Mouse (Mus musculus): ENCODE results near the gene Tm4sf19. TPM values are rescaled to one million over a fixed set of nuclear protein-coding genes. Genes with fewer than 3 reads are reported as not detected.
A peak's percentile ranks its signal among the peaks of the same experiment; 100 is the strongest.

Gene Tm4sf19
- not detected for total RNA-seq (2021)
- long read RNA-seq, experiment 1, result 0 reads
- long read RNA-seq, experiment 2, result 0 reads

DNA sequence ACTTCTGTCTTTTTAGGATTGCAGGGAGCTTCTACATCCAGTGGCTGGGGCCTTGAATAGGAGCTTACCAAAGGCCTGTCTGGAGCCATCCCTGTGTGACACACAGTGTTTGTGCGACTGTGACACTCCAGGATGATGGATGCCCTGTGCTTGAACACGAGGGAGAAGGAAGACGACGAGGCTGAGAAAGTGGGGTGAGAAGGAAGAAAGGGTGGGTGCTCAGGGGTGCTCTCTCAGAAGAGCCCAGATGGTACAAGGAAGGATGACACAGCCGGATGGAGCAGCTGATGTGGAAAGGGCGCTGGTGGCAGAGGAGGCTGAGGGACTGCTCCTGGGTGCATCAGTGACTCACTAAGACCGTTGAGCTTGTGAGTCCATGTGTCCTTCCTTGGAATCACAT is at the start of gene Tm4sf19:
Tm4sf19 (plus strand) TSS at position 240 of the 400 bp plus-strand sequence.
- no peak for DNase-seq

DNA sequence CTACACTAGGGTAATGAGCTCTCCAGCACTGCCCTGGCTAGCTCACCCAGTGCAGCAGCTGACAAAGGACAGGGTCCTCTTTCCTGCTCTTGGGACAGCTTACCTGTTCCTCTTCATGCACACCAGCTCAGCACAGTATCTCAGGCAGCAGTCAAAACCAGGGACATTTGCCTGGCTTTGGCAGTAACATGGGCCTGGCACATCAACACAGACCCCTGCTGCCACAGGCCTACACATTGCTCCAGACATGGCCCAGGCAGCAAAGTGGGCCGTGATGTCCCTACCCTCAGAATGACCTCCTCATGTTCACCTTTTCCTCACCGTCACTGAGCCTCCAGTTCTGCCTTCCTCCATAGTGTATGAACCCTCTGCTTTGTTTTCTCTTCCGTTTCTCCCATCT is 49.5 kb upstream of the Tm4sf19 start:
- DNase-seq, result peak in 1 of 2 experiments; percentile 11

DNA sequence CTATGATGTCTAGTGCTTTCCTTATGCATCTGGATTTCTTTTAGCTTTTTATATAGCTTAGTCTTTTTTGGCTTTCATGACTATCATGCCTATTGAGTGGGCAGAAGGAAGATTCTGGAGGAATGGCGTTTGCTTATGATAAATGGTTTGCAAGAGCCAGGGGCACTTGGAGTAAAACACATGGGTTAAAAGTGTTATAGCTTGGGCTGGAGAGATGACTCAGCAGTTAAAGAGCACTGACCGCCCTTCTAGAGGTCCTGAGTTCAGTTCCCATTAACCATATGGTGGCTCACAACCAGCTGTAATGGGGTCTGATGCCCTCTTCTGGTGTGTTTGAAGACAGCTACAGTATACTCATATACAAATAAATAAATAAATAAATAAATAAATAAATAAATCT is 36.8 kb upstream of the Tm4sf19 start:
- no peak for DNase-seq

DNA sequence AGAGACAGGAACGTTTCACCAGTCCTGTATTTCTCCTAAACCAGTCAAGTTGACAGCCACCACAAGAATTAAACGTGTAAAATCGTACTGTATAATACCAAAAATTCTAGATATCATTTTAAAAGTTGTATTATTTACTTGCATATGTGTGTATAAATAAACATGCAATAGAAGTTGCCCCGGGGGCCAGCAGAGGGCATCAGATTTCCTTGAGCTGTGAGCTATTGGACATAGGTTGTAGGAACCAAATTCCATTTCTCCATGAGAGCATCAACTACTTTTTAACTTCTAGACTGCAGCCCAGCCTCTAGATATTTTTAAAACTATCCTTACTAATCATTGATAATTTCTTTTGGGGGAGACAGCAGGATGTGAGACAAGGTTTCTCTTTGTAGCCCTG is 29.0 kb upstream of the Tm4sf19 start:
- DNase-seq, result peak; percentile 21 to 64

DNA sequence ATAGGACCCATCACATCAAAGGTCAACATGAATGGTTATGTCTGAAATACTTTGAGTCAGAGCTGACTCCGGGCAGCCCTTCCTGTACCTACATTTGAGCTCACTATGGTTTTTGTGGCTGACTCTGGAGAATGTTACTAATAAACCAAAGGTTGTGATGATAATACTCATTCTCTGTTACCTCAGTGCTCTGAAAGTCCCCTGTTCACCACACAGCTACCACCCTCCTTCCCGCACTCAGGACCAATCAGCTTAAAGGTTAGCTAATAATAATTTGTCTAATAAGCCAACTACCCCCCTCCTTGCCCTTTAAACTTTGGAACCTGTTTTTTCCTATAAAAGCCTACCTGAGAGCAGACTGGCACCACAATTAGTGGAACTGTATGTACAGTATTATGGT is 20.7 kb upstream of the Tm4sf19 start:
- no peak for DNase-seq

DNA sequence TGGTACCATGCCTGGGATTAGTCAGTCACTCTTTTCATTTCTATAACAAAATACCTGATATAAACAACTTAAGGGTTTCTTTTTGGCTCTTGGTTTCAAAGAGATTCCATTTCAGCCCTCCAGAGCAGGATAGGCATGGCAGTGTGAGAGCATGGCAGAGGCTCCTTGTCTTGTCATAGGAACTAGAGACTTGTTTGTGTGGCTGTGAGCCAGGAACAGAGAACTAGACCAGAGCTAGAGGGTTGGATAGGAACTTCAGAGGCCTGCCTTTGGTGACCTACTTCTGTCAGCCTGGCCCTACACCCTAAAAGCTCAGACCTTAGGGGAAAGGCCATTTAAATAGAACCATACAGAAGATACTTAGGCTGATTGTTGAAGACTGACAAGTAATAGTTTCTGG is 17.4 kb upstream of the Tm4sf19 start:
- DNase-seq, result peak in 1 of 2 experiments; percentile 27

DNA sequence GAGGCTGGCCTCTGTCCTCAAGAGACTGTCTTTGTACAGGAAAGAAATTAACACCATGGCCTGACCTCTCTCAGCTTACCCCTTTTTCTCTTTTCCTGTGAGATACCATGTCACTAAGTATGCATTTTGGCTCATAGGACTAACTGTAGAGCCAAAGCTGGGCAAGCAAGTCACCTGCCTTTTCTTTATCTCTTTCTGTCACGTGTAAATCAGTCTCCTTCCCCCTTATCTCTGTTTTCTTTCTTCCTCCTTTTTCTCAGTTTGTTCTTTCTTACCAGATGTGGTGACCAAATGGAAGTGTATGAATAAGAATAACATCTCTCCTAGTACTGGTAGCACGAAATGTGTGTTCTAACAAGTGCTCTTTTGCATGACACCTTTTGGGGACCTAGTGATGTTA is 15.4 kb upstream of the Tm4sf19 start:
- DNase-seq, result no peak

DNA sequence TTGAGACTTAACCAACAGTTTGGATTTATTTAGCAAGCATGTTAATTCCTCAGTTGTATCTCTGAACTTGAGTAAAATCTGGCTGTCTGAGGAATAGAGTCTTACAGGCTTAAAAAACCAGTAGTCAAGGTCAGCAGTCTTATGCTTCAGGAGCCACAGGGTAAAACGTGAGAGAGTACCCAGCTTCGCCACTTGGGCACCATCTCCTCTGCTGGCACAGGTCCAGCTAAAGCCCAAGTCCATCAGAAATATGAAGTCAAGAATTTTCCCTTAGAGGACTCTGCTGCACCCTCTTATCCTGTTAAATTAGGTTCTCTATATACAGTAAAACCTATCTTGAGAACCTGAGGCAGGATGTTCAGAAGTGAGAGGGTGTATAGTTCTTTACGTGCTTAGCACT is 13.5 kb upstream of the Tm4sf19 start:
- DNase-seq, result no peak

DNA sequence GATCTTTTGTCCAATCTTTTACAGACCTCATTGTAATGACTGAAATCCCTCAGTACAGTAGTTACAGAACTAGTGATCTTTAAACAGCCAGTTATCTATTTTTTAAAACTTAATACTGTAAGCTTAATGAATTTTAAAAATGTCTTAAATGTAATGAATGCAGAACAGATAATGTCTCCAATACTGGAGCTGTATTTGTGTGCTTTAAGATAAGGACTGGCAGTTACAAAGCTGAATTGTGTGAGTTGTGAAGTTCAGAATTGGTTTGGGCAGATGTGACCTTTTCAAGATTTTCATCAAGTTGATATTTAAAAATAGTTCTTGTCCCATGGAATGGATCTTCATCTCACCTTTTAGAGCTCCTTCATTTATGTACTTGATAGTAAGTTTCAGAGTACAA is 11.3 kb upstream of the Tm4sf19 start:
- no peak for DNase-seq

DNA sequence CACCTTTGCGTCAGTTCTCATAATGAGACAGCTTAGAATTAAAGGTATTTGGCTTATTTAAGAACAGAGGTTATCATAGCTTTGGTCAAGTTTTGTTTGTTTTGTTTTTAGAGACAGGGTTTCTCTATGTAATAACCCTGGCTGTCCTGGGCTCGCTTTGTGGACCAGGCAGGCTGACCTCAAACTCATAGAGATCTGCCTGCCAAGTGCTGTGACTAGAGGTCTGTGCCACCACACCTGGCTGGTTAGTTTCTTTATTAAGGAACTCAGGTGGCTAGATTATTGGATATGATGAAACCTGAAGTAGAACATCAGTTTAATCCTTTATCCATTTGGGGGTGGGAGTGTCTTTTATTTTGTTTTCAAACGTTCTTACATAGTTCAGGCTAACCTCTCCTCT is 10.5 kb upstream of the Tm4sf19 start:
- no peak for DNase-seq

DNA sequence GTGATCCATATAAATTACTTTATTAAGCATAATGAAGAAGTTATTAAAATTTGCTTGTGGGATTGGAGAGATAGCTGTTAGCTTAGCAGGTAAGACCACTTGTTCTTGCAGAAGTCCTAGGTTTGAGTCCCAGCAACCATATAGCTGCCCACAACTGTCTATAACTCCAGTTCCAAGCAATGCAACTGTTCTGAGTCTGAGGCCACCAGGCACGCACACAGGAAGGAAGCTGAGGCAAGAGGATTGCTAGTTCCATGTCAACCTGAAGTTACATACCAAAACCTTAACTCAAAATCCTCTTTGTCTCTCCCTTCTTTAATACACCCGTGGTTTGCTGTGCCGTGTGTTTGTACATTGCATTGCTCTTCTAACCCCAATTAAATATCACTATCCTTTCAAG is 9.4 kb upstream of the Tm4sf19 start:
- DNase-seq, result no peak

DNA sequence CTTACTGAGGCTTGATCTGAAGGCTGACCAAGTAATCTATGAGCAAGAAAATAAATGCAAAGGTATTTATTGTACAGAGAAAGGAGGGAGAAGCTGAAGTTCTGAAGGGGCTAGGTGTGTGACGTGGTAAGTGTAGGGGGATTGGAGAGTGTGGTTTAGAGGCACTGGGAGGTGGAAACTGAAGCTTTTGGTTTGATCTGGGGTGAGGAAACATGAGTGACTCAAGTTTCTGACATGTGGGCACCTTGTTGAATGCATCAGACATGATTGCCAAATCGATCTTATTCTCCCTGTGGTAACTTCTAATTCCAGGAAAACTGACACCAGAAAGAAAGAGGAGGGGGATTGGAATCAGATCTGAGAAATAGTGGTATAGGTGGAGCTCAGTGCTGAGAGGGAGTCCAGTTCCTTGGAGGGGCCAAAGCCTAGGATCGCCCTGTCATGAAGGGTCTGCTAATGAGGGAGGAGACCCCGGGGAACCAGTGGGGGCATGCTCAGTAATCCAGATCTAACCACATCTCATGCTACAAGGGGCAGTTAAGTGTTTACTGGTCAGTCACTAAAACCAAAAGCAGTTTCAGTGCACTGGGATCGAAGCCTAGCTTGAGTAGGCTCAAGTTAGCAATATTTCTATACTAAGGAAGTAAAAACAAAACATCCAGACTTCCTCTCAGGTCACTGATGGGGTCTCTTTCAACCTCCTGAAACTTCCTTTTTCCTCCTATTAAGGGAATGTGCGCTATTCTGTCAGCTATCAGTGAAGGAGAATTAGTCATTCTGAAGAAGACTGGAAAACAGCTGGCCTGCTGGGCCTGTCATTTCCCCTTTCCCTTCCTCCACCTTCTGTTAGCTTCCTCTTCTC is 4.4 kb upstream of the Tm4sf19 start:
- DNase-seq, result no peak

DNA sequence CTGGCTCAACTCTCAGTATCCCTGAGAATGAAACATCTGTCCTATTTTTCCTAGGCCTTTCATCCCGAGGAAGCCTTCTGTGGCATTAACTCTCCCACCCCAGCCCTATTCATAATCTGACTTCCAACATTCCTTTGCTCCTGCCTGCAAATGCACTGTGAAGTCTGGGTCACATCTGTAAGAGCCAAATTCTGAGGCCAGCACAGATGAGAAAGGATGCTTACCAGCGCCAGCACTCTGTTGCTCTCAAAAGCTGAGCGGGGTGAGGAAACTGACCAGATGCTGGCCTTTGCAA is 3.8 kb upstream of the Tm4sf19 start:
- peak; percentile 32 to 40 for DNase-seq

DNA sequence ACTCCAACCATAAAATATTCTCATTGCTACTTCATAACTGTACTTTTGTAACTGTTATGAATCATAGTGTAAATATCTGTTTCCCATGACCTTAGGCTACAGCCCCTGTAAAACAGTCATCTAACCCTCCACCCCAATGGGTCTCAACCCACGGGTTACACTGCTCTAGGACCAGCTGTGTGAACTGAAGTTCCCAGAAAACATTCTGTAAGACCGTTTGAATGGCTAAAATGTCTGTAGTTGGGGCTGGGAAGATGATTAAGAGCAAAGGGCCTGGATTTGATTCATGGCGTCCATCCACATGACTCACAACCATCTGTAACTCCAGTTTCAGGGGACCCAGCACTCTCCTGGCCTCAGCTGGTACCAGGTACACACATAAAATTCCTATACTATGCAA is 2.1 kb upstream of the Tm4sf19 start:
- DNase-seq, result no peak

DNA sequence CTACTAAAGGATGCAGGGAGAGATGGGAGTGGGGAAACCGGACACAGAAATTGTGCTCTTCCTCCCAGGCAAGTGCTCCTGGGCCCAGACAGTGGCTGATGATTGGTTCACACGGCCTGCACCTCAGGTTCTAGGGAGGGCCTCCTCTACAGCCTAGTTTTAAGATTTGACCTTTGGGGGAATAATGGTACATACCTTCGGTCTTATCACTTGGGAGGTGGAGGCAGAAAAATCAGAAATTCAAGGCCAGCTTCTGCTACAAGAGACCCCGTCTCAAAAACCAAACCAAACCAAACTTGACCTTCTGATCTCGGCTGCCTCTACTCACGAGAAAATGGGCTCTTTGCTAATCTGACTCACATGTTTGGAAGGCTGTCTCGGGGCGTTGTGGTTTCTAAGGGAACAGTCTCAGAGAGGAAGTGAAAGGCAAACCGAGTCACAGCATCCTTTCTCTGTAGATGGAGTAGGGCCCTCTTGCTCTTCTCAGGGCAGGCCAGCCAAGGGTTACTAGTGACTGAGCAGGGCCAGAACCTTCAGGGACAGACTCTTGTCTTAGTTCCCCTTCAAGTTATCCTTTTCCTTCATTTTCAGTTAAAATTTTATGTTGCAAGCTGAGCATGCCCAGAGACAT is 1.1 kb downstream of the Tm4sf19 start:
- DNase-seq, result peak in 1 of 2 experiments; percentile 58

DNA sequence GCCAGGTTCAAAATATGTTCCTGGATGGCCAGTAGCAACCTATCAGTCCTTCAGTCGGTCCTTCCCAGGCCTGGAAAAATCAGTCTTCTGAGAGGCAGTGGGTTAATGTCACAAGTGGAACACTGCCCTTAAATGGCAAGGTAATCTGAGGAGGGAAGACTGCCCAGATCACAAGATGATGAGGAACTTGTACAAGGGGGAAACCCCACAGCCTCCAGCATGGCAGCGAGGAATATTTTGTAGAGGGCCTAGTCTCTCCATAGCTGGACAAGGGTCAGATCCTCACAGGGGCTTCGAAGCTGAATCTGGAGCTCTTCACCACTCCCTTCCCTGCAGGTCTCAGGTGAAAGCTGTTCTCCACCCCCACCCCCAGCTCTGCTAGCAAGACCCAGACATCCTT is 2.5 kb downstream of the Tm4sf19 start:
- DNase-seq, result peak in 1 of 2 experiments; percentile 18

DNA sequence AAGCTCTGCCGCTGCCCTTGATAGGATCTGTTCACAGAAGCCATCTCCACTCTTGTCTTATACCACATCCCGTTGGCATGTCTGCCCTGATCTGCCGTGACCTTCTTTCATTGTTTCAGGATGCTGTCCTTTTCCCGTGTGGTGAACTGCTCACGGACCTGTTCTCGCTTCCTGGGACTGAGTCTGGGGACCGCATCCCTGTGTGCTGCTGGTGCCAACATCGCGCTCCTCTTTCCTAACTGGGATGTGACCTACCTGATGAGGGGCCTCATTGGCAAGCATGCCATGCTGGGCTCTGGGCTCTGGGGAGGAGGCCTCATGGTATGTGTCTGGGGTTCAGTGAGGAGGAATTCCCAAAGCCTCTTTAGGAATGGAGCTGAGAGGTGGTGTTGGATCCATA is 5.4 kb downstream of the Tm4sf19 start:
- DNase-seq, result no peak

DNA sequence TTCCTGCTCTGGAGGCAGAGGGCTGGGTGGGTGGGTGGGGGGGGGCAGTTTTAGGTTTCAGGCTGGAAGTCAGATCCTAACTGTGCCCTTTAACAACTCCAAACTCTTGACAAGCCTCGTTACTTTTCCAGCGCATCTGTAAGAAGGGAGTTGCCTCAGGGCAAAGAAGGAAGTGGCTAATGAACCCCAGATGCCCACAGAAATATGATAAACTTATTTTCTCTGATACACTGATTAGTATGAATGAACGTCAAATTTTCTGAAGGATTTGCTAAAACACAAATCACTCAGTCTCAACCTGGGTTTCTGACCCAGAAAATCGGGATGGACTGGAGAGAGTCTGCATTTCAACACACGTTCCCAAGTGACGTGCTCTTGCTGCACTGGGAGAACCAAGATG is 6.4 kb downstream of the Tm4sf19 start:
- DNase-seq, result no peak

DNA sequence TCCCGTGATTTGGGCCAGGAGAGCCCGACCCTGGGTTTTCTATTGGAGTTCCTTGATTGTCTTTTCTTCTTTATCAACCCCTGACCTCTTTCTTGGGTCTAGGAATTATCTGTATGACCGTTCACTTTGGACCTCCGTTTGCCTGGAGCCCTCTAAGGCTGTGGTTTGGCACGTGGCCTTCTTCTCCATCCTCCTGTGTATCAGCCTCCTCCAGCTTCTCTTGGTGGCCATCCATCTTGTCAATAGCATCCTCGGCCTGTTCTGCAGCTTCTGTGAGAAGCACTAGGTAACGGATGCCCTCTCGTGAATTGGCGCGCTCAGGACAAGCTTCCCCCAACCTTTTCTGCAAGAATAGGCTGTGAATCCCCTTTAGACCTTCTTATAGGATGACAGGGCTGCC is 7.4 kb downstream of the Tm4sf19 start:
- no peak for DNase-seq

DNA sequence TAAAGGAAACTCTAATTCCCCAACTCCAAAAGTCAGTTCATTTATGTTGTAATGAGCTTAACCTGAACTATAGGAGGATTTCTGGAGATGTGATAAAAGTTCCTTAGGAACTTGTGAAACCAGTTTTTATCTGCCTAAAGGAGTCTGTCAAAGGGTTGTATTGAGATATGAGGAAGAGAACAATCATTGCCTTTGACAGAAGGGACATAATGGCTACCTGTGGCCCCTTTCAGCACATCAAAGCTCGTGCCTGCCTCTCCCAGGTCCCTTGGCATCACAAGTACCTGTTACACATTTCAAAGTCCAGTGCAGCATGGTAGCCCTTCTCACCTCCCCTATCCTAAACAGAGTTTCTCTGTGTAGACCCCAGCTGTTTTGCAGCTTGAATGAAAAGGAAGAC is 17.2 kb downstream of the Tm4sf19 start:
- no peak for DNase-seq

DNA sequence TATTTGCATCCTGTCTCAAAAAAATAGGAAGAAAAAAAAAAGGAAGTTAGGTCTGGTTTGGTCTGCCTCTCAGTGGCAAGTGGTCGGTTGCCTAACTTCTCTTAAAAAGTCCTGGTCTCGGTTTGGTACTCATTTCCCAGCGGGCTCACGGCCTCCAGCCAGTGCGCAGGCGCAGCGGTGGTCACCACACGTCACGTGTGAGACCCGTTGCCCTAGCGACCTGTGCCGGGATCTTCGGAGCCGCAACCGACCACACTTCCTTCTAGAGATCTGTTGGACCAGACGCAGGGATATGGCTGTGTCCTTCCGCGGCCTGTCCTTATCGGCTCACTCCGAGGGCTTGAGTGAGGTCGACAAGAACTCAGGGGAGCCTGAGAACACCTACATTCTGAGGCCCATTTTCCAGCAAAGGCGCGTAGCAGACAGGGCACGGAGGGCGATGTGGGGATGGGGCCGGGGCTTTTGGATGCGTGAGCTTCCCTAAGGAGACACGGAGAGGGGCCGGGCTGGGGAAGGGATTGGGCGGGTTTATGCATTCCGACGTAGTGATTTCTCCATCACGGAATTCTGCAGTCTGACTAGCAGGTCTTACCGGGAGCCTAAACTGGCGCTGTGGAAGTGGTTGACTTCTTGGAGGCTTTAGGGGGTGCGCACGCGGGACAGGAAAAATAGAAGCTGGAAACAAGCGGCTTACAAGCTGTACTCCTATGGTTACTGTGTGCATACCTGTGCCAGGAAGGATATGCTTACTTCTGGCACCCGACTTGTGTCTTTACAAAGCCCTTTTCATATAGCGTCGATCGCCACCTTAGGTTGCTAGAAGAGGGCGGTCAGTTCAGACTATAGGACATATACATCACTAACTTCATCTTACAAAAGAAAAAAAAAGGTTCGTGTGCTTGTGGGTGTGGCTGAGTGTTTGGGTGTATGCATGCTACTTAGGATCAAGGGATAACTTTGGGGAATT is 19.5 kb downstream of the Tm4sf19 start, which contains the start of gene Tctex1d2:
Tctex1d2 (plus strand) TSS at position 186 of the 967 bp plus-strand sequence.
- DNase-seq, result peak; percentile 95 to 97

DNA sequence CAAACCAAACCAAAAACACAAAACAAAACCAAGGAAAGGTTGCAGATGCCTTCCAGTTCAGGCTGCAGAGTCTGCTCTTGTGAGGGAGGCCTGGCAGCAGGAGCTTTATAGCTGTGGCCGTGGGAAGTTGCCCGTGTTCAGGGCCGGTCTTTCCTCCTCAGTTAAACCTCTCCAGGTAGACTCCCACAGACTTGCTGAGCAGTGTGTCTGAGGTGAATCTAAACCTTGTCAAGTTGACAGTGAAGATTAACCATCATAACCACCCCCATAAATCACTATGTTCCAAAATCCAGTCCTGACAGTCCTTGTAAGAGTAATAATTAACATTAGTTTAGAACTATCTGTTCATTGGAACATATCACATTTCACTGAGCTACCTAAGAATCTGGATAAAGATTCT is 27.2 kb downstream of the Tm4sf19 start:
- DNase-seq, result no peak
